Mouse (Mus musculus) kidney, postnatal 36 days (tissue): ENCODE results near the gene Mb21d2.

Experiments
- DNase-seq, 2 experiments: peaks; one replicate each; pipeline ENCODE4 v3.0.0; 2021 to 2022; ENCODE audit warnings: mixed read lengths in 2 of 2

Gene Mb21d2

DNA sequence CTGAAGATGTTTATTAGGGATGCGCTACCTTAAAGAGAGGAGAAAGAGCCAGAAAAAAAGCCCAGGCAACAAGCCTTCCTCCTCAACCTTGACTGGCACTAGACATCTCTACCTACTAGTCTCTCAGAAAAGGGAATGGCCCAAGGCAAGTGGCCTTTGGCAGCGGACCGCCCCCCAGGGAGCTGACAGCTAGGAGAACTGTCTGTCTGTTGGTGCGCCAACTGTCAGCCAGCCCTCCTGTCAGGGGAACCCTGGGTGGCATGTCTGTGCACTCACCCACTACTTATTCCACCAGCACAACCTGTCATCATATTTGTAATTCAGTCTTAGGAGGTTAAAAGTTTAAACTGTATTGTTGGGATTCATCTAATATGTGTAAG lies 30.3 kb downstream of the Mb21d2 start:
- DNase-seq: peak in 1 of 2 experiments; percentile 33

GRCm38 (mm10) chr16:28898509-28899160 lies 30.8 kb downstream of the Mb21d2 start:
- peak; percentile 50 to 61 for DNase-seq

GRCm38 (mm10) chr16:28896571-28896970 lies 32.9 kb downstream of the Mb21d2 start:
- peak; percentile 11 to 27 for DNase-seq

DNA sequence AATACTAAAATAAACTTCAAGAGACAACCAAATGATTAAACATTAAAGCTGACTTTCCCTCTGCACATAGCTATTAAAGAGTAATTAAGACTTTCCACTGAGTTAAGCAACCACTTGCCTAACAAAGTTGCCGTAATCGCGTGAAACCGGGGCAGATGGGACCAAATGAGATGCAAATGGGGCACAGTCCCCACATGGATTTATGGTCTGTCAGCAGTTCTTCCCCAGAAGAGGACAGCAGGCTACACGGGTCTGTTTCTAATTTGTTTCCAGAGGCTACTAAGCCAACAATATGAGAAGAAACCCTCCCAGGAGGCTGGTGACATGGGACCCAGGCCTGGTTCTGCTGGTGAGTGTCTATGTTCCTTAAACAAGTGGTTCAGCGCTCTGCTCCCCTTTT lies 34.6 kb downstream of the Mb21d2 start:
- DNase-seq: peak in 1 of 2 experiments; percentile 44

- DNase-seq: no peak
These were observed 36.2 kb downstream of the Mb21d2 start for GRCm38 (mm10) chr16:28893266-28893665.

GRCm38 (mm10) chr16:28886201-28886745 lies 43.2 kb downstream of the Mb21d2 start:
- DNase-seq: peak; percentile 46 to 81

DNA sequence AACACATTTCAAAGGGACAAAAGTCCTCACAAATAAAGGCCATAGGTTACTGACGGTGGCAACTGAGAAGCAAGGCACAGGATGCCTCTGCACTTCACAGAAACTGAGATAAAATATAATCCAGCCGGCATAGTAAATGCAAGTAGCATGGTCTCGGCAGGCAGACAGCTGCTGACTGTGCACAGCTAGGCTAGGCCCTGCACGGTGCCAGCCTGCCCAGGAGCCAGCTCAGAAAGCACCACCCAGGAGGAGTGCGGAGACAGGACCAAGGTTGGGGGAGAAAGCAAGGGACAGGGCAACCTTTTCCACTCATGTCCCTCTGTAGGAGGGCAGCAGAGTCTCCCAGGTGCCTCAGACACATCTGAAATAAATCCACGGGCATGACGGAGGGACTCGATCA lies 44.0 kb downstream of the Mb21d2 start:
- peak in 1 of 2 experiments; percentile 36 for DNase-seq

- no peak for DNase-seq
These were observed 44.8 kb downstream of the Mb21d2 start for GRCm38 (mm10) chr16:28884661-28885060.

GRCm38 (mm10) chr16:28883649-28884048 lies 45.8 kb downstream of the Mb21d2 start:
- DNase-seq: no peak

- no peak for DNase-seq
These were observed 46.6 kb downstream of the Mb21d2 start for GRCm38 (mm10) chr16:28882687-28883428.

GRCm38 (mm10) chr16:28881787-28882186 lies 47.7 kb downstream of the Mb21d2 start:
- no peak for DNase-seq

DNA sequence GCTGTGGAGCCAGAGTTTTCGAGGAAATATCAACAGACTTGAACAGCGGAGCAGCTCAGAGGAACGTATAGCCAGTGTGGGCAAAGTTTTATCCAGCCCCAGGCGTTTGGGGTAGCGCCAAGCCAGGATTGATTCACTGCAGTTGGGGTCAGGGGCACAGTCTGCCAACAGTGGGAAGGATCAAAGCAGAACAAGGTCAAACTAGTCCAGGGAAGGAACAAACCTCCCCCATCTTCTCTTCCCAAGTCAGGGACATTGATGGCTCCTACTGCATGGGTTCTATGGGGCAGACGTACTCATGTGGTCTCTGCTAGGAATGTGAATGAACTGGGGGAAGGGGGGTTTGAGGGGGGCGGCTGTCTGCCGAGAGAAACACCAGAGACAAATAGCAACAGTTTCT lies 48.7 kb downstream of the Mb21d2 start:
- peak; percentile 40 to 50 for DNase-seq

- no peak for DNase-seq
These were observed 49.2 kb downstream of the Mb21d2 start for GRCm38 (mm10) chr16:28880307-28880681.

DNA sequence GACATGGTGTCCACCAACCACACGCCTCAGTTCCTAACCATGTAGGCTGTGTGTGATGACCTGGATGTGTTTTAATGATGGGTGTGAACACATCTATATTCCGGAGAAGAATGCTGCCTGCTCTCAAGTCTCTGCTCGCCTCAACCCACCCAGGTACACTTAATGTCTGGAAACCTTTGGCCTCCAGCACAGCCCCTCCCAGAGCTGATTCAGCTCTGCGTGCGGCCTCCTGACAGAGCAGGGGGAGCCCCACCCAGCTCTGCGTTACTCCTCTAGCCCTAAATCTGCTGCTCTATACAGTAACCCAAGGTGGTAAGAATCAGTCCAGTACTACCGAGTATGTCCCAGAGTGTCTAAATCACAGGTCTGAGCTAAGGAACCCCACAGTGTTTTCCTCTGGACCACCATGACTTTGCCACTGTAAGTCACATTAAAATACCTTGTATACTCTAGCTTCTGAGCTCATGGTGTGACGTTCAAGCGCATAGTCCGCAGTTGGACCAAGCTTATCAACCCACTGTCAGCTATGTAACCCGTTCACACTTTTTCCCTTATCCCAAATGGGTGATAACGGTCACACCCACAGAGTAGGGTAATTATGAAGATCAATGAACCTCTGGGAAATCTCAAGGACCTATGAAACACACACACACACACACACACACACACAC lies 49.7 kb downstream of the Mb21d2 start:
- no peak for DNase-seq

- DNase-seq: no peak
These were observed 52.3 kb downstream of the Mb21d2 start for GRCm38 (mm10) chr16:28877162-28877662.

DNA sequence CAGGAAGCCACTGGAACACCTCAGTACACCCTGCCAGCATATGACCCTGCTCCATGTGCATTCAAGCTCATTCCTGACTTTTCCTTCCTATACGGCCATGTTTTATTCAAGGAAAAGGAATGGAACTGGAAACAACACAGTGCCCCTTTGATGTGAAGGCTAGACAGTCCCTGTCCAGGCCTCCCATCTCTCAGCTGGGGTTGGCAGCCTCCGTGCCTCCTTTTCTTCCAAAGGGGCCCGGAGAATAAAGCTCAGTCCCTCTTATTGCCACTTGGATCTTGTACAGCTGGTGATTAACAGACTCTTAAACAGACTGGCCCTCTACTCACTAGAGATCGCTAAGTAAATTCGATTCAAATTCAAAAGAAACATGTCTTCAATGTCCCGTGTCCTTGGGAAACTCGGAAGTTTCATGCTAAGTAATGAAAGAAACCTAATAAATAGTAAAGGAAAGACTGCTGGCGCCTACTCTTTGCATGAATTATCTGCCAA lies 56.0 kb downstream of the Mb21d2 start:
- no peak for DNase-seq

DNA sequence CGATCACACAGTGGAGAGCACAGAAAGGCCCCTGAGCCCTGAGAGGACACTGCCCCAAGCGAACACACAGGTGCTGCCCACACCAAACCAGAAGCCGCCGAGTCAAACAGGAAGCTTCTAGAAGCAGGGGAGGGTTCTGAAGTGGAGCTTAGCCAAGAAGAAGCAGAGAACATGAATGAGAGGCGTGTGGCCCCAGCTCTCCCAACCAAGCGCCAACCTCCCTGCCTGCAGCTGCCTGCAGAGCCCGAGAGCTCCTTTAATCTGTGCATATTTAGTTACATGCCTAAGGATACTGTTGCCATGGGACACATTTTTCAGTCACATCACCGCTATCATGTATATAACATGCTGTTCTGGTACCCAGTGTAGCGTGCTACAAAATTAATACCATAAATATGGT lies 58.6 kb downstream of the Mb21d2 start:
- no peak for DNase-seq

DNA sequence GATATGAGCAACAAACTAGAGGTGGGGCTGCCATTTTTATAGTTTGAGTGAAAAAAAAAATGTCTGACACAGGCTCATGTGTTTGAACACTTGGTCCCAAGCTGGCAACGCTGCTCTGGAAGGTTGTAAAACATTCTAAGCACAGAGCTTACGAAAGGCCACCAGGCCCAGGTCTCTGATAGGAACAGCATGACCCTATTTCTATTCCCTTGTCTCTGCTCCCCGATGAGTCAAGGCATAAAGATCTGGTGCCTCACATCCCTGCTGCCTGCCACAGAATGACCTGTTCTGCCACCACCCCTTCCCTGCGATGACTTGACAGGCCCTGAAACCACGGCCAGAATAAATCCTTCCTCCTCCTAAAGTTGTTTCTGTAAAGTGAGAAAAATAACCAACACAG lies 59.0 kb downstream of the Mb21d2 start:
- no peak for DNase-seq

- DNase-seq: no peak
These were observed 60.6 kb downstream of the Mb21d2 start for GRCm38 (mm10) chr16:28868864-28869263.

DNA sequence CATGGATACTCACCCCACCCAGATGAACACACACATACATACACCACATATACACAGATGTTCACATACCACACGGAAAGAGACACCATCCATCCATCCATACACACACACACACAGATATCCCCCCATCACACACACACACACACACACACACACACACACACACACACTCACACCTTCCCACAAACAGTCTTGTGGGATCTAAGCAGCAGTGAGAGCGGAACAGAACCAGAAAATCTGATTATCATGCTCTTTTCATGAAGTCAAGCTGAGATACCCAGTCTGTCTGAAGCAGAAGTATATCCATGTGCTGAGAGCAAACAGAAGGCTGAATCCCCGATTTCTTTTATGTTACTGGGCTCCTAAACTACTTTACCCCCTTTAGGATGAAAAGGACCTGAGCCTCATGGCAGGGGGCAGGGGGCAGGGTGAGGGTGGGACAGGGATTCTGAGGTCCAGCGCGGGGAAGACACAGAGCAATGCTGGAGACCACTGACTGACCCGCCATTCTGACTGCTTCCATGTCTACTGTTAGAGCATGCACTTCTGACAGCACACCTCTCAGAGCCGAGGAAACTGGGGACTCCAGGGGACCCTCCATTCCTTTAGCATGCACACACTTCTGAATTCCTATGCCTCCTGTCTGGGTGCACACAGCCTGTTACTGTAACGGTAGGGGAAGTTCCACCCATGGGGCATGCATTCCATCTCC lies 62.7 kb downstream of the Mb21d2 start:
- no peak for DNase-seq

DNA sequence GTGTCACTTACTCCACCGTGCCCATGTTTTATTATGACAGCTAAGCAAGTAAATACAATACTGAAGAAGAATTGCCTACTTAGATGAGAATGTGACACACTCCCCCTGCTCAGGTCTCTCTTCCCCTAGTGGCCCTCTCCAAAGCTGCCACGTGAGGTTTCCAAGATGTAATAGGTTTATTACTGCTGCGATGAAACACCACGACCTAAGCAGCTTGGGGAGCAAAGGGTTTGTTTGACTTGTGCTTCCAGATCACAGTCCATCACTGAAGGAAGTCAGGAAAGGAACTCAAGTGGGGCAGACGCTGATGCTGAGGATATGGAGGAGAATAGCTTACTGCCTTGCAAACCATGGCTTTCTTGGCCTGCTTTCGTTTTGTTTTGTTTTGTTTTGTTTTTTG lies 65.9 kb downstream of the Mb21d2 start:
- no peak for DNase-seq

DNA sequence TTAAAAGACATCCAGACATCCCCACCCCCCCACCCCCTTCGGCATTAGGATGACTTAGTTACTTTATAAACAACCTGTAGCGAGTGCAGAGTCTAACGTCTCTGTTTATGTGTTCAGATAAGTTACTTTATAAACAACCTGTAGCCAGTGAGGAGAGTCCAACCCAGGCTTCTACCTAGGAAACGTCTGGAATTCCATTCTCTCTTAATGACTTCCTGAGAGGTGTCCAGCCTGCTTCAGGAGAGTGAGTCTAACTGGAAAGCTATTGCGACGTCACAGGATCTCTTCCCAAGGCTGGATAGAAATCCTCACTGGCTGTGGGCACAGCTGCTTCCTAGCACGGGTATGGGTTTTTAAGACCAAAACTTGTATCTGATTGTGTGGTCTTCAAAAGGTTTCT lies 67.4 kb downstream of the Mb21d2 start:
- peak; percentile 41 to 77 for DNase-seq

DNA sequence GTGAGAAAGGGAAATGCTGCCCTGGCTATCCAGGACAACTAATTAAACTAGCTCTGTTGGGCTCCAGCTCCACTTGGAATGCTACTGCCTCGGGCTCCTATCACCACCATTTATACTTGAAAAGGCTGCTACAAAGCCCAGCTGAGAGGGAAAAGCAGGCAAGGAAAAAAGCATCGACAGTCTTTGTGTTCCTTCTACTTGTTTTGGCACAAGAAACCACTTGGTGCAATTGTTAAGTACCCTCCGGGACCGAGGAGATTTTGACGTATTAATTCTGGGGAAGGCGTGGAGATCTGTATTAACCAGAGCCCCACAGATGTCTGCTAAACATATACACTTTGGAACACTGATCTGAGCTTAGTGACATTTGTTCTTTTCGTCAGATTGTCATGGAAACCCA lies 69.8 kb downstream of the Mb21d2 start:
- DNase-seq: no peak
